Mouse (Mus musculus): ENCODE results near the gene Plxnd1. TPM values are rescaled to one million over a fixed set of nuclear protein-coding genes. Genes with fewer than 3 reads are reported as not detected.

The Plxnd1 gene
- polyA plus RNA-seq, 1 experiment from 2014 or later = 24.5 TPM

DNA sequence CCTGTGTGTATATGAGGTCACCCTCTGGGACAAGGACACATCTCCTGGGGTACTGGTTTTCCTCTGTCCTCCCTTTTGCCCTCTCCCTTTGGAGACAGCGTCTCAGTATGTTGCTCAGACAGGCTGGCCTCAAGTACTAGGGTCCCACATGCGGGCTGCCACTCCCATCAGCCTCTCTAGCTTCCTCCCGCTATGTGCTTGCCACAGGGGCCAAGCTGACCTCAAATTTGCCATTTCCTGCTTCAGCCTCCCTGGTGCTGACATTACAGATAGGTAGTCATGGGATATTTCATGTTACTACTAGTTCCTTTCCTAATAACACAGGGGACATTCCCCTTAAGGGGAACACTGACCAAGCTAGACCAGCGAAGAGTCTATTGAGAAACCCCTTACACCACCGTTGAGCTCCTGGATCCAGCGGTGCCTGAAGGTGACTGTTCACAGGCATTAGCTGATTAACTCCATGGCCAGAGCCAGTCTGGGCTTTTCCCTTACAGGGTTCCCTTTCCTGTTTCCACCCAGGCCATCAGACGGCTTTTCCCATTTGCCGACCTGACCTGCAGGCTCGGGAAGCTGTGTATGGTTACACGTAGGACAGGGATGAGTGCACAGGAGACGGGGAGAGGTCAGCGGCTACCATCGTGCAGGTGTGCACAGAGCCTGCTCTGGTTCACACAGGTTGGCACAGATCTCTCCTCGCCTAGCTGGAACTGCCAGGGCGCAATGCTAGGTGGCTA lies 21.5 kb downstream of the Plxnd1 start:
- no peak for ATAC-seq (ENCODE audit: low FRiP score)
- 86% methylated on average over 15 of the region's 15 CpGs for WGBS

GRCm38 (mm10) chr6:115972083-115972764 lies 22.6 kb downstream of the Plxnd1 start:
- no peaks in the 10 kb centered on the region for H3K36me3 ChIP-seq
- no peak overlapping the region for H3K9ac ChIP-seq
- no peaks in the 10 kb centered on the region for H3K27me3 ChIP-seq
- H3K4me3 ChIP-seq = no peak overlapping the region
- H3K4me1 ChIP-seq = peaks cover 38% of the 10 kb centered on the region
- 75% methylated on average over 7 of the region's 7 CpGs for WGBS
- no peaks in the 10 kb centered on the region for H3K9me3 ChIP-seq (replicated peaks)
- no peak for ATAC-seq (ENCODE audit: low FRiP score)
- H3K4me2 ChIP-seq (replicated peaks) = no peak overlapping the region
- H3K27ac ChIP-seq = no peak overlapping the region

More for the DNA sequence above, 21.5 kb downstream of the Plxnd1 start:
- peaks cover 33% of the 10 kb centered on the region for H3K4me1 ChIP-seq
- H3K4me2 ChIP-seq (replicated peaks) = no peak overlapping the region
- no peak overlapping the region for H3K9ac ChIP-seq
- H3K27me3 ChIP-seq = no peaks in the 10 kb centered on the region
- no peak overlapping the region for H3K4me3 ChIP-seq
- no peaks in the 10 kb centered on the region for H3K9me3 ChIP-seq (replicated peaks)
- H3K27ac ChIP-seq = no peak overlapping the region
- no peaks in the 10 kb centered on the region for H3K36me3 ChIP-seq

GRCm38 (mm10) chr6:115971273-115972060 lies 23.3 kb downstream of the Plxnd1 start:
- ATAC-seq (ENCODE audit: low FRiP score) = peak; percentile 14; the same call in 1 of the 2 replicates
- WGBS = 52% methylated on average over 13 of the region's 13 CpGs
- no peaks in the 10 kb centered on the region for H3K27me3 ChIP-seq
- H3K9me3 ChIP-seq (replicated peaks) = no peaks in the 10 kb centered on the region
- no peak overlapping the region for H3K4me3 ChIP-seq
- no peak overlapping the region for H3K27ac ChIP-seq
- H3K36me3 ChIP-seq = no peaks in the 10 kb centered on the region
- no peak overlapping the region; the same call in 1 of the 2 replicates for H3K9ac ChIP-seq
- H3K4me1 ChIP-seq = peaks cover 38% of the 10 kb centered on the region
- H3K4me2 ChIP-seq (replicated peaks) = no peak overlapping the region

- no peak for ATAC-seq (ENCODE audit: low FRiP score)
- WGBS = 58% methylated on average over 3 of the region's 6 CpGs
- Histone ChIP-seq H3K4me1 (peaks cover 38% of the 10 kb centered on the region), H3K9me3 (replicated peaks) (no peaks in the 10 kb centered on the region), H3K27me3 (peaks cover 3% of the 10 kb centered on the region; the same call in 1 of the 2 replicates), H3K4me3 (no peak overlapping the region), H3K36me3 (no peaks in the 10 kb centered on the region), H3K9ac (no peak overlapping the region), H3K27ac (no peak overlapping the region), H3K4me2 (replicated peaks) (no peak overlapping the region)
Observed at GRCm38 (mm10) chr6:115969952-115970351, 24.9 kb downstream of the Plxnd1 start.

DNA sequence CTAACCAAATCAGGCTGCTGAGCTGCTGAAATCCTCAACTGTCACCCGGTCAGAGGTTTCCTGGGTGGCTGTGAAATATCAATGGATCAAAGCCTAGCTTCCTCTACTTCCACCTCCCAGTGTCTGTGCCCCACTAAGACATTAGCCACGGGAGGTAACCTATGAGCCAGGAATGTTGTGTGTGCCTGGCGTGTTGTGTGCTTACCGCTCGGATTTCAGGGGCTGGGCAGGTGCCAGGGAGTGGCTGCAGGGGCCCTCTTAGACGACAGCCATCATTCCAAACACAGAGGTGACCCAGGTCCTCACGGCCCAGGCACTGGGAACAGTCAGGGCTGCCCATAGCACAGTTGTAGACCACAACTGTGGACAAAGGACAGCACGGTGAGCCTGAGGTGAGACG lies 25.7 kb downstream of the Plxnd1 start:
- 73% methylated on average over 9 of the region's 9 CpGs for WGBS
- H3K9ac ChIP-seq = no peak overlapping the region
- no peak for ATAC-seq (ENCODE audit: low FRiP score)

DNA sequence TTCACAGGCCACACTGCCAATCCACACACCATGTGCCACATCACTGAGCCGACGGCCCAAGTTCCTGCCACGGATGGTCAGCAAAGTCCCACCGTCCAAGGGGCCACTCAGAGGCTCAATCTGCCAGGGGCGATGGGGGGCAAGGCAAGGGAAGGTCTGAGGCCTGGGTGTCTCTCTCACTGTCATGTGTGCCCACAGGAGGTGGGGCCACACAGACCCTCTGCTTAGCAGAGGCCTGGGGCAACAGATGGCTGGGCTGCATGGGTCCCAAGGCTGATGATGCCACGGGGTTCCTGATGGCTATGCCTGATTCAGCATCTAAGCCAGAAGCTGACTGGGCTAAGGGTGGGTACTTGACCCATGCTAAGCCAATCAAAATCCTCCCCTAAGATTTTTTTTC lies 26.1 kb downstream of the Plxnd1 start:
- 73% methylated on average over 6 of the region's 6 CpGs for WGBS
- peaks cover 3% of the 10 kb centered on the region; the same call in 1 of the 2 replicates for H3K27me3 ChIP-seq
- peaks cover 32% of the 10 kb centered on the region for H3K4me1 ChIP-seq
- no peaks in the 10 kb centered on the region for H3K9me3 ChIP-seq (replicated peaks)
- no peaks in the 10 kb centered on the region for H3K36me3 ChIP-seq
- peak; percentile 35; the same call in 1 of the 2 replicates for ATAC-seq (ENCODE audit: low FRiP score)
- H3K4me2 ChIP-seq (replicated peaks) = no peak overlapping the region
- H3K4me3 ChIP-seq = no peak overlapping the region
- no peak overlapping the region for H3K27ac ChIP-seq
- H3K9ac ChIP-seq = no peak overlapping the region

More for the DNA sequence above, 25.7 kb downstream of the Plxnd1 start:
- no peak overlapping the region for H3K4me3 ChIP-seq
- no peaks in the 10 kb centered on the region for H3K36me3 ChIP-seq
- H3K4me2 ChIP-seq (replicated peaks) = no peak overlapping the region
- peaks cover 3% of the 10 kb centered on the region; the same call in 1 of the 2 replicates for H3K27me3 ChIP-seq
- H3K27ac ChIP-seq = no peak overlapping the region
- no peaks in the 10 kb centered on the region for H3K9me3 ChIP-seq (replicated peaks)
- H3K4me1 ChIP-seq = peaks cover 35% of the 10 kb centered on the region

GRCm38 (mm10) chr6:115968086-115968485 lies 26.7 kb downstream of the Plxnd1 start:
- no peak overlapping the region for H3K4me3 ChIP-seq
- 78% methylated on average over 5 of the region's 5 CpGs for WGBS
- no peak overlapping the region for H3K27ac ChIP-seq
- no peak overlapping the region for H3K9ac ChIP-seq
- no peak for ATAC-seq (ENCODE audit: low FRiP score)
- no peaks in the 10 kb centered on the region for H3K9me3 ChIP-seq (replicated peaks)
- H3K4me1 ChIP-seq = peaks cover 31% of the 10 kb centered on the region
- peaks cover 3% of the 10 kb centered on the region; the same call in 1 of the 2 replicates for H3K27me3 ChIP-seq
- H3K4me2 ChIP-seq (replicated peaks) = no peak overlapping the region
- H3K36me3 ChIP-seq = no peaks in the 10 kb centered on the region

- no peak overlapping the region for H3K4me3 ChIP-seq
- peaks cover 3% of the 10 kb centered on the region; the same call in 1 of the 2 replicates for H3K27me3 ChIP-seq
- peaks cover 28% of the 10 kb centered on the region for H3K4me1 ChIP-seq
- WGBS = 90% methylated on average over 15 of the region's 15 CpGs
- H3K27ac ChIP-seq = no peak overlapping the region
- no peak overlapping the region for H3K9ac ChIP-seq
- H3K9me3 ChIP-seq (replicated peaks) = no peaks in the 10 kb centered on the region
- H3K4me2 ChIP-seq (replicated peaks) = no peak overlapping the region
- no peak for ATAC-seq (ENCODE audit: low FRiP score)
- H3K36me3 ChIP-seq = no peaks in the 10 kb centered on the region
Observed at GRCm38 (mm10) chr6:115967291-115967880, 27.4 kb downstream of the Plxnd1 start.

- Histone ChIP-seq H3K27me3 (peaks cover 3% of the 10 kb centered on the region; the same call in 1 of the 2 replicates), H3K9me3 (replicated peaks) (no peaks in the 10 kb centered on the region), H3K4me2 (replicated peaks) (no peak overlapping the region), H3K9ac (no peak overlapping the region), H3K4me1 (peaks cover 18% of the 10 kb centered on the region), H3K27ac (no peak overlapping the region), H3K36me3 (no peaks in the 10 kb centered on the region), H3K4me3 (no peak overlapping the region)
- WGBS = 94% methylated on average over 19 of the region's 19 CpGs
- no peak for ATAC-seq (ENCODE audit: low FRiP score)
Observed at GRCm38 (mm10) chr6:115966227-115966966, 28.4 kb downstream of the Plxnd1 start.

- 76% methylated on average over 9 of the region's 9 CpGs for WGBS
- Histone ChIP-seq H3K27me3 (peaks cover 3% of the 10 kb centered on the region; the same call in 1 of the 2 replicates), H3K36me3 (no peaks in the 10 kb centered on the region), H3K4me3 (no peak overlapping the region), H3K4me1 (peaks cover 8% of the 10 kb centered on the region), H3K9me3 (replicated peaks) (no peaks in the 10 kb centered on the region), H3K9ac (no peak overlapping the region), H3K27ac (no peak overlapping the region), H3K4me2 (replicated peaks) (no peak overlapping the region)
- ATAC-seq (ENCODE audit: low FRiP score) = no peak
Observed at GRCm38 (mm10) chr6:115963656-115964055, 31.1 kb downstream of the Plxnd1 start.

DNA sequence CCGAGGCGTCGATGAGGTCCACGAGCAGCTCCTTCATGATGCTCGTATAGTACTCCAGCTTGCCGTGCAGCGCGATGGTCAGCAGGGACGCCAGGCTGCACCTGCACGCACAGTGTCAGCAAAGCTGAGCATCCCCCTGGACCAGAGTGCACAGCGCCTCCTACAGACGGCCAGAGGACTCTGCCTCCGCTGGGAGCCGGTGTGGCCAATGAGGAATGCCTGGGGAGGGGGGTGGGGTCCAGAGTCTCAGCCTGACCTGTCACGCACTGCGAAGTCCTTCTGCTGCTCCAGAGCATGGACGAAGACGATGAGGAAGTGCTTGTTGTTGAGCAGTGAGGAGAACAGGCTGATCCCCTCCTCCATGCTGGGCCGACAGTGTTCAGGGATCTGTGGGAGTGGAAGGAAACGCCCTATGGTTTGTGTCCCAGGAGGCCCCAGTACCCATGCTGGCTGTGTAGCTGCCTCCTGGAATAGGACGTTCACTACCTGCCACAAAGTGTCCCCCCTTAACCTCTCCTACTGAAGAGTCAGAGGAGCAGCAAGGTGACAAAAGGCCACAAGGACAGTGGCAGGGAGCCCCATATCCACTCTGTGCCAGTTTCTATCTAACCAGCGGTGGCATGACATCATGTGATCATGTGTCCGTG lies 32.2 kb downstream of the Plxnd1 start:
- Histone ChIP-seq H3K27me3 (peaks cover 3% of the 10 kb centered on the region; the same call in 1 of the 2 replicates), H3K4me2 (replicated peaks) (no peak overlapping the region), H3K4me1 (peaks cover 6% of the 10 kb centered on the region), H3K36me3 (no peaks in the 10 kb centered on the region), H3K4me3 (no peak overlapping the region), H3K9me3 (replicated peaks) (no peaks in the 10 kb centered on the region), H3K9ac (no peak overlapping the region), H3K27ac (no peak overlapping the region)
- WGBS = 37% methylated on average over 23 of the region's 23 CpGs
- no peak for ATAC-seq (ENCODE audit: low FRiP score)
